Mouse (Mus musculus) cortical plate, adult 2 months (tissue): ENCODE measurements at regions not wholly inside any gene's neighbourhood (a gene's known extent, or its start where the extent isn't known, plus 50 kb on each side); places are given as distances from the start of the nearest gene placed in this dataset.

Source experiments
- CTCF ChIP-seq: fragments of 200-500 bp; IDR thresholded peaks from 2 replicates; pipeline ENCODE4 v1.5.1; 2011; ENCODE audit warnings: mild to moderate bottlenecking, control low read depth, low read length; ENCODE audit not compliant: insufficient read depth; ENCODE audit errors: extremely low read depth
- POLR2A ChIP-seq: fragments of 200-500 bp; IDR thresholded peaks from 2 replicates; pipeline ENCODE4 v1.6.1; 2011; ENCODE audit warnings: mild to moderate bottlenecking, low read length, control low read depth; ENCODE audit not compliant: insufficient read depth; ENCODE audit errors: extremely low read depth

- TF ChIP-seq POLR2A (no peak), CTCF (no peak)
These were observed 117.3 kb upstream of the Slc22a23 start for GRCm38 (mm10) chr13:34462206-34462807.
